Comparison of ENCODE assay signal across 28 mouse cellular contexts in the genomic region with DNA sequence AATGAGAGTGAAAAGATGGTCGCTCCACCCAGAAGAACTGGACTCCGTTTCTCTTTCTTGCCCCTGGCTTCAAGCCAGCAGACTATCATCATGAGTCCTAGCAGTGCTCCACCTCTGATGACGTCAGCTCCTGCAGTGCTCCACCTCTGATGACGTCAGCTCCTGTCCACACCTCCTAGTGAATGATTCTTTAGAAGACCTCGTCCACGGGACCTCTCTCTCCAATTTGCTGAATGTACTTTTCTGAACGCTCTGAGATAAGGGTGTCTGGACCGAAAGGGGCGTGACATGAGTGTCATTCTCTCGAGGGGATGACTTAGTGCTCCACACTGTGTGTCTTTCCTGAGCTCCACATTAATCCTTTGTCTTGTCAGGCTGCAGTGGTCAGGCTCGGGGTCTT. TPM values are rescaled to one million over a fixed set of nuclear protein-coding genes. Genes with fewer than 3 reads are reported as not detected.
A peak's percentile ranks its signal among the peaks of the same experiment; 100 is the strongest.
DNase-seq lines count a peak whose midpoint lies in the region; ATAC-seq and TF ChIP-seq lines count a peak whose summit lies in the region.
"Had no signal": no experiment of that assay in that cellular context is flagged by ENCODE, and none has a peak within 500 bp of the region (broad histone marks: within the 10 kb centered on the region; RNA-seq: fewer than 3 reads in every experiment).

No protein-coding gene starts in this region.

- no peak for DNase-seq in heart, adult 8-10 months (ENCODE audit: low spot score)
- peak; percentile 22 for DNase-seq in MN1 (ENCODE audit: low spot score)
- DNase-seq in stomach, postnatal 0 days (ENCODE audit: low spot score): peak; percentile 44
- no peak for DNase-seq in limb, embryonic 10.5 days (ENCODE audit: low spot score)
- DNase-seq in spleen, adult 12 weeks (ENCODE audit: low spot score): no peak
- DNase-seq: adrenal gland, postnatal 25 days; cerebellum, adult 9-10 months; gastrocnemius, postnatal 10 days; kidney, adult 9 months; kidney, postnatal 14 days; layer of hippocampus, postnatal 36 days; lung, adult 18-20 months; lung, postnatal 14 days; spleen, adult 18-20 months; thymus, postnatal 25 days had no signal

- no peaks in the 10 kb centered on the region for H3K9me3 ChIP-seq in heart, embryonic 13.5 days
- H3K9me3 ChIP-seq in heart, embryonic 16.5 days (replicated peaks; ENCODE audit: control insufficient read depth, low read length): no peaks in the 10 kb centered on the region
- no peaks in the 10 kb centered on the region for H3K9me3 ChIP-seq in stomach, postnatal 0 days (ENCODE audit: control insufficient read depth, low read length)
- H3K9me3 ChIP-seq in limb, embryonic 10.5 days (replicated peaks): no peaks in the 10 kb centered on the region
- H3K9me3 ChIP-seq: embryonic facial prominence, embryonic 10.5 days; forebrain, embryonic 15.5 days; limb, embryonic 13.5 days; liver, embryonic 12.5 days; midbrain, embryonic 13.5 days had no signal

- H3K27ac ChIP-seq in heart, embryonic 13.5 days (replicated peaks): peak overlapping the region; percentile 86
- no peak overlapping the region; the same call in none of the 2 replicates for H3K27ac ChIP-seq in heart, embryonic 16.5 days (ENCODE audit: low read length)
- no peak overlapping the region for H3K27ac ChIP-seq in stomach, postnatal 0 days (replicated peaks)
- no peak overlapping the region for H3K27ac ChIP-seq in limb, embryonic 10.5 days
- H3K27ac ChIP-seq: embryonic facial prominence, embryonic 10.5 days; forebrain, embryonic 15.5 days; hindbrain, embryonic 14.5 days; layer of hippocampus, adult 2 months; limb, embryonic 13.5 days; liver, embryonic 12.5 days; midbrain, embryonic 13.5 days had no signal

- no peak for ATAC-seq in heart, embryonic 13.5 days (ENCODE audit: extremely low read depth, insufficient number of reproducible peaks, low FRiP score, low TSS enrichment)
- 0 out of 2 replicates have a peak, but pooled peaks have one; percentile 19 for ATAC-seq in heart, embryonic 16.5 days (replicated peaks; ENCODE audit: extremely low read depth, insufficient read depth, low FRiP score)
- ATAC-seq in stomach, postnatal 0 days (ENCODE audit: low FRiP score, low TSS enrichment): 0 out of 2 replicates have a peak, but pooled peaks have one; percentile 31
- ATAC-seq: forebrain, embryonic 15.5 days; inflammation-experienced regulatory T-cells, adult 6 months; liver, embryonic 12.5 days; midbrain, embryonic 13.5 days had no signal

- TF ChIP-seq EP300 in stomach, postnatal 0 days (optimal IDR thresholded peaks at IDR 0.05): no peak

- no peaks in the 10 kb centered on the region for H3K36me3 ChIP-seq in heart, embryonic 13.5 days
- H3K36me3 ChIP-seq in heart, embryonic 16.5 days (ENCODE audit: control insufficient read depth, insufficient read depth): no peaks in the 10 kb centered on the region
- H3K36me3 ChIP-seq in stomach, postnatal 0 days (ENCODE audit: control insufficient read depth, insufficient read depth, low read length): no peaks in the 10 kb centered on the region
- H3K36me3 ChIP-seq in limb, embryonic 10.5 days: no peaks in the 10 kb centered on the region
- H3K36me3 ChIP-seq: embryonic facial prominence, embryonic 10.5 days; forebrain, embryonic 15.5 days; limb, embryonic 13.5 days; liver, embryonic 12.5 days; midbrain, embryonic 13.5 days had no signal

- no peak for TF ChIP-seq CTCF in stomach, postnatal 0 days (IDR thresholded peaks at IDR 0.05; ENCODE audit: low read depth)

- no peaks in the 10 kb centered on the region for H3K27me3 ChIP-seq in heart, embryonic 13.5 days (replicated peaks)
- H3K27me3 ChIP-seq in heart, embryonic 16.5 days (ENCODE audit: control insufficient read depth, insufficient read depth, low read length): no peaks in the 10 kb centered on the region
- H3K27me3 ChIP-seq in stomach, postnatal 0 days (ENCODE audit: control insufficient read depth, insufficient read depth, low read length): no peaks in the 10 kb centered on the region
- no peaks in the 10 kb centered on the region for H3K27me3 ChIP-seq in limb, embryonic 10.5 days (ENCODE audit: low read depth, poor library complexity, severe bottlenecking)
- H3K27me3 ChIP-seq: forebrain, embryonic 15.5 days; liver, embryonic 12.5 days; midbrain, embryonic 13.5 days had no signal

- H3K4me1 ChIP-seq in heart, embryonic 13.5 days: peaks cover 41% of the 10 kb centered on the region
- peaks cover 24% of the 10 kb centered on the region for H3K4me1 ChIP-seq in heart, embryonic 16.5 days (ENCODE audit: control insufficient read depth, insufficient read depth, low read length)
- no peaks in the 10 kb centered on the region for H3K4me1 ChIP-seq in stomach, postnatal 0 days (replicated peaks; ENCODE audit: control insufficient read depth, insufficient read depth)
- H3K4me1 ChIP-seq in limb, embryonic 10.5 days: no peaks in the 10 kb centered on the region
- H3K4me1 ChIP-seq: embryonic facial prominence, embryonic 10.5 days; forebrain, embryonic 15.5 days; limb, embryonic 13.5 days; liver, embryonic 12.5 days; midbrain, embryonic 13.5 days had no signal

- peak overlapping the region; percentile 30 for H3K4me2 ChIP-seq in heart, embryonic 13.5 days
- H3K4me2 ChIP-seq in heart, embryonic 16.5 days (ENCODE audit: low read depth, low read length): peak overlapping the region; percentile 26; the same call in 1 of the 2 replicates
- H3K4me2 ChIP-seq in stomach, postnatal 0 days (replicated peaks; ENCODE audit: low read depth): no peak overlapping the region
- H3K4me2 ChIP-seq: forebrain, embryonic 15.5 days; hindbrain, embryonic 14.5 days; limb, embryonic 13.5 days; liver, embryonic 12.5 days; midbrain, embryonic 13.5 days had no signal

- WGBS in heart, embryonic 13.5 days: 15% methylated on average over 11 of the region's 11 CpGs
- WGBS in heart, embryonic 16.5 days: 18% methylated on average over 11 of the region's 11 CpGs
- 27% methylated on average over 11 of the region's 11 CpGs for WGBS in stomach, postnatal 0 days
- WGBS in limb, embryonic 10.5 days: 78% methylated on average over 11 of the region's 11 CpGs

- no peak overlapping the region for H3K4me3 ChIP-seq in heart, embryonic 13.5 days
- no peak overlapping the region for H3K4me3 ChIP-seq in heart, embryonic 16.5 days (ENCODE audit: low read length)
- no peak overlapping the region for H3K4me3 ChIP-seq in stomach, postnatal 0 days (ENCODE audit: low read depth, low read length)
- no peak overlapping the region for H3K4me3 ChIP-seq in limb, embryonic 10.5 days
- H3K4me3 ChIP-seq: embryonic facial prominence, embryonic 10.5 days; forebrain, embryonic 15.5 days; layer of hippocampus, adult 2 months; limb, embryonic 13.5 days; liver, embryonic 12.5 days; midbrain, embryonic 13.5 days had no signal

- no peak overlapping the region for H3K9ac ChIP-seq in heart, embryonic 13.5 days
- H3K9ac ChIP-seq in heart, embryonic 16.5 days (ENCODE audit: low read length): no peak overlapping the region
- H3K9ac ChIP-seq in stomach, postnatal 0 days (ENCODE audit: low read length): no peak overlapping the region
- H3K9ac ChIP-seq: forebrain, embryonic 15.5 days; hindbrain, embryonic 14.5 days; limb, embryonic 13.5 days; liver, embryonic 12.5 days; midbrain, embryonic 13.5 days had no signal

RNA-seq across cellular contexts. Expression of a gene that starts 15.5 kb away (rescaled TPM):
- polyA plus RNA-seq in heart, embryonic 13.5 days (2015; fragmentation: Nextera tagmentation; extraction: Ambion mirVana): 44.7 and 49.7 TPM in 2 replicates
- under 1 TPM in 1 of 4 experiments, not detected in 3; 0.24 TPM for total RNA-seq in heart, adult 8-10 months (2022)
- polyA plus RNA-seq in heart, embryonic 16.5 days (2015; fragmentation: Nextera tagmentation; extraction: Ambion mirVana): 36.0 and 43.7 TPM in 2 replicates
- polyA plus RNA-seq in stomach, postnatal 0 days (2015; fragmentation: Nextera tagmentation; extraction: Ambion mirVana): 0.38 and 0.53 TPM in 2 replicates
- 0.45 and 0.48 TPM in 2 replicates for polyA plus RNA-seq in limb, embryonic 10.5 days (2016; fragmentation: Nextera tagmentation; extraction: Ambion mirVana)
- total RNA-seq: megakaryocyte, adult 5-6 weeks; monocyte, adult 5-6 weeks; neutrophil, adult 5-6 weeks had no signal

RNA-seq across cellular contexts. Expression of a gene that starts 55.7 kb away (rescaled TPM):
- 0.42 and 0.57 TPM in 2 replicates for polyA plus RNA-seq in heart, embryonic 13.5 days (2015; fragmentation: Nextera tagmentation; extraction: Ambion mirVana)
- total RNA-seq in heart, adult 8-10 months (2022): under 1 TPM in 3 of 4 experiments, not detected in 1; 0.12 to 0.30 (median 0.17) TPM
- 0.97 and 3.2 TPM in 2 replicates for polyA plus RNA-seq in heart, embryonic 16.5 days (2015; fragmentation: Nextera tagmentation; extraction: Ambion mirVana)
- polyA plus RNA-seq in stomach, postnatal 0 days (2015; fragmentation: Nextera tagmentation; extraction: Ambion mirVana): 1.9 TPM in 2 replicates
- polyA plus RNA-seq in limb, embryonic 10.5 days (2016; fragmentation: Nextera tagmentation; extraction: Ambion mirVana): 0.45 and 0.46 TPM in 2 replicates
- total RNA-seq: adrenal gland, postnatal 25 days; layer of hippocampus, adult 2 months; layer of hippocampus, postnatal 36 days had no signal
- polyA plus RNA-seq: forebrain, embryonic 15.5 days had no signal

Comparison
In these comparisons a context has a peak if more than half of its experiments do, and no peak if none do; other contexts are left out.
1. DNase-seq: peak in MN1 (single experiment) and stomach, postnatal 0 days (single experiment); none in heart, adult 8-10 months (single experiment), limb, embryonic 10.5 days (single experiment) and spleen, adult 12 weeks (single experiment).
2. RNA of a gene that starts 15.5 kb away (polyA plus RNA-seq): 44.7 to 49.7 TPM in heart, embryonic 13.5 days and 36.0 to 43.7 TPM in heart, embryonic 16.5 days; 0.45 to 0.48 TPM in limb, embryonic 10.5 days and 0.38 to 0.53 TPM in stomach, postnatal 0 days; every median in the first group is over 10 times any median in the second.